Mouse (Mus musculus) embryonic facial prominence, embryonic 14.5 days (tissue): Measurements from ENCODE around the gene 1700012A03Rik. TPM values are rescaled to one million over a fixed set of nuclear protein-coding genes. Genes with fewer than 3 reads are reported as not detected.

Experiments
- ATAC-seq: fragments of 200-750 bp; cut with Nextera tagmentation; 2 replicates; pipeline ENCODE4 v1.8.0; 2017; ENCODE audit warnings: low read depth, moderate number of reproducible peaks, moderate TSS enrichment
- DNase-seq: peaks from one replicate; pipeline ENCODE4 v3.0.0-alpha.2; 2015; ENCODE audit warnings: low spot score
- H3K27ac ChIP-seq: fragments of 300-500 bp; sonication (generic); replicated peaks from 2 replicates; pipeline ENCODE4 v1.5.1; 2014; ENCODE audit warnings: low read depth, mild to moderate bottlenecking, low read length, moderate library complexity
- H3K27me3 ChIP-seq: fragments of 300-500 bp; sonication (generic); replicated peaks from 2 replicates; pipeline ENCODE4 v1.6.1; 2014; ENCODE audit warnings: low read length; ENCODE audit not compliant: control insufficient read depth, insufficient read depth
- H3K36me3 ChIP-seq: fragments of 300-500 bp; sonication (generic); 2 replicates; pipeline ENCODE4 v1.6.1; 2014; ENCODE audit warnings: low read length, mixed read lengths; ENCODE audit not compliant: control insufficient read depth, insufficient read depth
- H3K4me1 ChIP-seq: fragments of 300-500 bp; sonication (generic); 2 replicates; pipeline ENCODE4 v1.6.1; 2014; ENCODE audit warnings: antibody characterized with exemption, low read length; ENCODE audit not compliant: control insufficient read depth, insufficient read depth
- H3K4me2 ChIP-seq: fragments of 300-500 bp; sonication (generic); 2 replicates; pipeline ENCODE4 v1.6.1; 2014; ENCODE audit warnings: low read depth, mild to moderate bottlenecking, low read length, moderate library complexity, mixed read lengths
- H3K4me3 ChIP-seq: fragments of 300-500 bp; sonication (generic); 2 replicates; pipeline ENCODE4 v1.5.1; 2014; ENCODE audit warnings: low read depth, mild to moderate bottlenecking, low read length
- H3K9ac ChIP-seq: fragments of 300-500 bp; sonication (generic); 2 replicates; pipeline ENCODE4 v1.6.1; 2014; ENCODE audit warnings: low read depth, mild to moderate bottlenecking, low read length, moderate library complexity, mixed read lengths
- H3K9me3 ChIP-seq: fragments of 300-500 bp; sonication (generic); 2 replicates; pipeline ENCODE4 v1.6.1; 2016; ENCODE audit warnings: low read length; ENCODE audit not compliant: control insufficient read depth
- WGBS: fragments of 180-500 bp; shearing (Covaris S2); extraction: QIAGEN DNeasy Blood & Tissue Kit; methylation state at CpG from one replicate; pipeline ENCODE4 v1.1.7; 2014; 5-methylcytosine and 5-hydroxymethylcytosine counted together
- polyA plus RNA-seq: library from polyadenylated mRNA; unstranded; fragments of >200 nt; fragmentation: Nextera tagmentation; extraction: Ambion mirVana; gene quantifications from 2 replicates; pipeline ENCODE4 v1.2.1, GENCODE M21; 2014

1700012A03Rik gene
- not detected in 2 replicates for polyA plus RNA-seq

- no peak within 1 kb of the TSS for H3K9ac ChIP-seq
- ATAC-seq (no peak), DNase-seq (no peak)
- WGBS, result 79% methylated on average over 3 of the region's 3 CpGs
- no peak within 1 kb of the TSS for H3K27ac ChIP-seq
- H3K36me3 ChIP-seq, result no peaks in the 10 kb centered on the region
- H3K4me2 ChIP-seq, result no peak within 1 kb of the TSS
- no peaks in the 10 kb centered on the region for H3K4me1 ChIP-seq
- no peaks in the 10 kb centered on the region for H3K27me3 ChIP-seq
- H3K9me3 ChIP-seq, result no peaks in the 10 kb centered on the region
- H3K4me3 ChIP-seq, result no peak within 1 kb of the TSS
These were observed at the start of gene 1700012A03Rik for GRCm38 (mm10) chr6:32049951-32050345. TSS of gene 1700012A03Rik (plus strand) at chr6:32050246.

- 67% methylated on average over 10 of the region's 10 CpGs for WGBS
- no peak overlapping the region for H3K9ac ChIP-seq
- H3K4me2 ChIP-seq, result no peak overlapping the region
- no peaks in the 10 kb centered on the region for H3K4me1 ChIP-seq
- H3K27me3 ChIP-seq, result no peaks in the 10 kb centered on the region
- H3K36me3 ChIP-seq, result no peaks in the 10 kb centered on the region
- no peak overlapping the region for H3K4me3 ChIP-seq
- no peaks in the 10 kb centered on the region for H3K9me3 ChIP-seq
- DNase-seq, result no peak
- no peak for ATAC-seq
- no peak overlapping the region for H3K27ac ChIP-seq
These were observed 45.8 kb upstream of the 1700012A03Rik start for GRCm38 (mm10) chr6:32004228-32004627.

GRCm38 (mm10) chr6:32005914-32006313 lies 44.1 kb upstream of the 1700012A03Rik start:
- H3K9ac ChIP-seq, result no peak overlapping the region
- DNase-seq (no peak), ATAC-seq (no peak)
- H3K4me2 ChIP-seq, result no peak overlapping the region
- no peak overlapping the region for H3K27ac ChIP-seq
- no peaks in the 10 kb centered on the region for H3K27me3 ChIP-seq
- 79% methylated on average over 2 of the region's 2 CpGs for WGBS
- H3K4me1 ChIP-seq, result no peaks in the 10 kb centered on the region
- no peaks in the 10 kb centered on the region for H3K9me3 ChIP-seq
- H3K4me3 ChIP-seq, result no peak overlapping the region
- no peaks in the 10 kb centered on the region for H3K36me3 ChIP-seq

GRCm38 (mm10) chr6:32006382-32006781 lies 43.7 kb upstream of the 1700012A03Rik start:
- Histone ChIP-seq H3K27ac (no peak overlapping the region), H3K4me1 (no peaks in the 10 kb centered on the region), H3K9me3 (no peaks in the 10 kb centered on the region), H3K36me3 (no peaks in the 10 kb centered on the region), H3K4me2 (no peak overlapping the region), H3K9ac (no peak overlapping the region), H3K4me3 (no peak overlapping the region), H3K27me3 (no peaks in the 10 kb centered on the region)
- no peak for ATAC-seq
- DNase-seq, result no peak
- 80% methylated on average over 6 of the region's 6 CpGs for whole genome bisulfite sequencing

- H3K9me3 ChIP-seq, result no peaks in the 10 kb centered on the region
- no peak overlapping the region for H3K9ac ChIP-seq
- 92% methylated on average over 3 of the region's 3 CpGs for WGBS
- no peak overlapping the region for H3K27ac ChIP-seq
- no peak overlapping the region for H3K4me2 ChIP-seq
- H3K36me3 ChIP-seq, result no peaks in the 10 kb centered on the region
- DNase-seq (no peak), ATAC-seq (no peak)
- no peaks in the 10 kb centered on the region for H3K27me3 ChIP-seq
- no peak overlapping the region for H3K4me3 ChIP-seq
- H3K4me1 ChIP-seq, result no peaks in the 10 kb centered on the region
These were observed 42.7 kb upstream of the 1700012A03Rik start for GRCm38 (mm10) chr6:32007336-32007735.

- Histone ChIP-seq H3K27ac (no peak overlapping the region), H3K9ac (no peak overlapping the region), H3K36me3 (no peaks in the 10 kb centered on the region), H3K4me3 (no peak overlapping the region), H3K4me2 (no peak overlapping the region), H3K4me1 (no peaks in the 10 kb centered on the region), H3K27me3 (no peaks in the 10 kb centered on the region), H3K9me3 (no peaks in the 10 kb centered on the region)
- WGBS, result 82% methylated on average over 7 of the region's 7 CpGs
- no peak for DNase-seq
- ATAC-seq, result no peak
These were observed 33.2 kb upstream of the 1700012A03Rik start for GRCm38 (mm10) chr6:32016841-32017240.

GRCm38 (mm10) chr6:32017406-32018104 lies 32.5 kb upstream of the 1700012A03Rik start:
- Histone ChIP-seq H3K27ac (no peak overlapping the region), H3K4me1 (no peaks in the 10 kb centered on the region), H3K4me3 (no peak overlapping the region), H3K9me3 (no peaks in the 10 kb centered on the region), H3K4me2 (no peak overlapping the region), H3K9ac (no peak overlapping the region), H3K36me3 (no peaks in the 10 kb centered on the region), H3K27me3 (no peaks in the 10 kb centered on the region)
- peak; percentile 74 for DNase-seq
- no peak for ATAC-seq
- WGBS, result 61% methylated on average over 14 of the region's 14 CpGs

GRCm38 (mm10) chr6:32018105-32018446 lies 32.0 kb upstream of the 1700012A03Rik start:
- Histone ChIP-seq H3K27me3 (no peaks in the 10 kb centered on the region), H3K9me3 (no peaks in the 10 kb centered on the region), H3K4me2 (no peak overlapping the region), H3K4me3 (no peak overlapping the region), H3K4me1 (no peaks in the 10 kb centered on the region), H3K27ac (no peak overlapping the region), H3K36me3 (no peaks in the 10 kb centered on the region), H3K9ac (no peak overlapping the region)
- WGBS, result 59% methylated on average over 5 of the region's 5 CpGs
- ATAC-seq (no peak), DNase-seq (no peak)

- Histone ChIP-seq H3K36me3 (no peaks in the 10 kb centered on the region), H3K4me2 (no peak overlapping the region), H3K4me1 (no peaks in the 10 kb centered on the region), H3K27ac (no peak overlapping the region), H3K9me3 (0 out of 2 replicates have a peak, but pooled peaks cover 3% of the 10 kb centered on the region), H3K27me3 (no peaks in the 10 kb centered on the region), H3K4me3 (no peak overlapping the region), H3K9ac (no peak overlapping the region)
- 74% methylated on average over 10 of the region's 10 CpGs for WGBS
- no peak for DNase-seq
- no peak for ATAC-seq
These were observed 28.1 kb upstream of the 1700012A03Rik start for GRCm38 (mm10) chr6:32021853-32022536.
